ENCODE assay signal across 10 mouse cellular contexts in genomic region chr6:39870271-39871135, GRCm38 (mm10). TPM values are rescaled to one million over a fixed set of nuclear protein-coding genes. Genes with fewer than 3 reads are reported as not detected.
DNase-seq lines count a peak whose midpoint lies in the region; ATAC-seq lines count a peak whose summit lies in the region.
"Had no signal": no experiment of that assay in that cellular context is flagged by ENCODE, and none has a peak within 500 bp of the region (broad histone marks: within the 10 kb centered on the region; RNA-seq: fewer than 3 reads in every experiment).

No protein-coding gene starts in this region.

- peaks cover 24% of the 10 kb centered on the region for H3K4me1 ChIP-seq in heart, embryonic 10.5 days
- peaks cover 19% of the 10 kb centered on the region for H3K4me1 ChIP-seq in forebrain, embryonic 14.5 days (ENCODE audit: control insufficient read depth, insufficient read depth, low read length)
- peaks cover 29% of the 10 kb centered on the region for H3K4me1 ChIP-seq in intestine, embryonic 15.5 days (replicated peaks)
- H3K4me1 ChIP-seq in limb, embryonic 11.5 days (ENCODE audit: control insufficient read depth, insufficient read depth, low read length), result peaks cover 17% of the 10 kb centered on the region
- H3K4me1 ChIP-seq in neural tube, embryonic 14.5 days (ENCODE audit: control insufficient read depth, insufficient read depth, low read length), result peaks cover 7% of the 10 kb centered on the region

- H3K9ac ChIP-seq in forebrain, embryonic 14.5 days (ENCODE audit: low read length), result peak overlapping the region; percentile 85
- H3K9ac ChIP-seq in intestine, embryonic 15.5 days, result no peak overlapping the region
- no peak overlapping the region for H3K9ac ChIP-seq in limb, embryonic 11.5 days (ENCODE audit: low read length)
- H3K9ac ChIP-seq in neural tube, embryonic 14.5 days (replicated peaks; ENCODE audit: low read depth, low read length), result peak overlapping the region; percentile 93

- no peak overlapping the region for H3K27ac ChIP-seq in heart, embryonic 10.5 days
- peak overlapping the region; percentile 94 for H3K27ac ChIP-seq in forebrain, embryonic 14.5 days (ENCODE audit: low read depth, low read length)
- no peak overlapping the region for H3K27ac ChIP-seq in intestine, embryonic 15.5 days
- H3K27ac ChIP-seq in limb, embryonic 11.5 days (replicated peaks; ENCODE audit: low read depth, low read length), result no peak overlapping the region
- peak overlapping the region; percentile 98 for H3K27ac ChIP-seq in neural tube, embryonic 14.5 days (ENCODE audit: low read depth, low read length)
- H3K27ac ChIP-seq: macrophage had no signal

- H3K36me3 ChIP-seq in heart, embryonic 10.5 days, result no peaks in the 10 kb centered on the region
- H3K36me3 ChIP-seq in forebrain, embryonic 14.5 days (ENCODE audit: control insufficient read depth, insufficient read depth, low read length), result no peaks in the 10 kb centered on the region
- H3K36me3 ChIP-seq in intestine, embryonic 15.5 days, result no peaks in the 10 kb centered on the region
- no peaks in the 10 kb centered on the region for H3K36me3 ChIP-seq in limb, embryonic 11.5 days (ENCODE audit: control insufficient read depth, insufficient read depth, low read length)
- H3K36me3 ChIP-seq in neural tube, embryonic 14.5 days (ENCODE audit: control insufficient read depth, insufficient read depth, low read length), result no peaks in the 10 kb centered on the region

- H3K4me2 ChIP-seq in forebrain, embryonic 14.5 days (ENCODE audit: low read length), result peak overlapping the region; percentile 92
- peak overlapping the region; percentile 95 for H3K4me2 ChIP-seq in intestine, embryonic 15.5 days (replicated peaks)
- peak overlapping the region; percentile 92 for H3K4me2 ChIP-seq in limb, embryonic 11.5 days (ENCODE audit: low read depth, severe bottlenecking)
- peak overlapping the region; percentile 84 for H3K4me2 ChIP-seq in neural tube, embryonic 14.5 days (ENCODE audit: low read depth, low read length)

- no peak for DNase-seq in heart, embryonic 10.5 days (ENCODE audit: low spot score)
- no peak for DNase-seq in heart, adult 8-10 months (ENCODE audit: low spot score)
- peak; percentile 95 for DNase-seq in forebrain, embryonic 14.5 days (ENCODE audit: low spot score)
- peak; percentile 72 for DNase-seq in limb, embryonic 11.5 days (ENCODE audit: low spot score)
- DNase-seq in natural killer cell, adult 2 months (ENCODE audit: low spot score in 2 of 2), result no peak

- no peaks in the 10 kb centered on the region for H3K9me3 ChIP-seq in heart, embryonic 10.5 days
- H3K9me3 ChIP-seq in forebrain, embryonic 14.5 days (replicated peaks; ENCODE audit: control insufficient read depth, low read length), result no peaks in the 10 kb centered on the region
- H3K9me3 ChIP-seq in intestine, embryonic 15.5 days, result no peaks in the 10 kb centered on the region
- no peaks in the 10 kb centered on the region for H3K9me3 ChIP-seq in limb, embryonic 11.5 days (ENCODE audit: control insufficient read depth, low read length)
- H3K9me3 ChIP-seq in neural tube, embryonic 14.5 days (ENCODE audit: control insufficient read depth, low read length), result no peaks in the 10 kb centered on the region

- ATAC-seq in cerebellum, adult (ENCODE audit: insufficient number of reproducible peaks, low FRiP score, low TSS enrichment), result peak; percentile 10; the same call in 1 of the 2 replicates
- peak; percentile 33 for ATAC-seq in forebrain, embryonic 14.5 days
- peak; percentile 7; the same call in 1 of the 2 replicates for ATAC-seq in intestine, embryonic 15.5 days
- ATAC-seq in limb, embryonic 11.5 days (ENCODE audit: insufficient number of reproducible peaks, low FRiP score, low TSS enrichment, low read depth), result no peak
- ATAC-seq in neural tube, embryonic 14.5 days (ENCODE audit: low read depth), result peak; percentile 36

- peak overlapping the region; percentile 65 for H3K4me3 ChIP-seq in heart, embryonic 10.5 days
- H3K4me3 ChIP-seq in forebrain, embryonic 14.5 days (ENCODE audit: low read depth, low read length), result peak overlapping the region; percentile 72
- H3K4me3 ChIP-seq in intestine, embryonic 15.5 days (replicated peaks), result peak overlapping the region; percentile 53
- peak overlapping the region; percentile 37 for H3K4me3 ChIP-seq in limb, embryonic 11.5 days (ENCODE audit: low read depth, low read length)
- peak overlapping the region; percentile 86 for H3K4me3 ChIP-seq in neural tube, embryonic 14.5 days (ENCODE audit: low read depth, low read length)

- H3K27me3 ChIP-seq in heart, embryonic 10.5 days (ENCODE audit: insufficient read depth, poor library complexity, severe bottlenecking), result peaks cover 72% of the 10 kb centered on the region
- H3K27me3 ChIP-seq in forebrain, embryonic 14.5 days (replicated peaks; ENCODE audit: control insufficient read depth, insufficient read depth, low read length), result no peaks in the 10 kb centered on the region
- peaks cover 53% of the 10 kb centered on the region for H3K27me3 ChIP-seq in intestine, embryonic 15.5 days (replicated peaks)
- H3K27me3 ChIP-seq in limb, embryonic 11.5 days (ENCODE audit: control insufficient read depth, insufficient read depth, low read length), result peaks cover 55% of the 10 kb centered on the region
- H3K27me3 ChIP-seq in neural tube, embryonic 14.5 days (ENCODE audit: control insufficient read depth, insufficient read depth, low read length), result 0 out of 2 replicates have a peak, but pooled peaks cover 3% of the 10 kb centered on the region

- 2% methylated on average over 28 of the region's 28 CpGs for WGBS in heart, embryonic 10.5 days
- under 1% methylated on average over 28 of the region's 28 CpGs for WGBS in forebrain, embryonic 14.5 days
- WGBS in intestine, embryonic 15.5 days, result under 1% methylated on average over 28 of the region's 28 CpGs
- WGBS in limb, embryonic 11.5 days, result under 1% methylated on average over 28 of the region's 28 CpGs
- WGBS in neural tube, embryonic 14.5 days, result under 1% methylated on average over 26 of the region's 28 CpGs

RNA-seq across cellular contexts. Expression of gene Tmem178b, which starts 2.6 kb away (rescaled TPM):
- polyA plus RNA-seq in heart, embryonic 10.5 days (2016; fragmentation: Nextera tagmentation; extraction: Ambion mirVana), result 0.06 and 0.18 TPM in 2 replicates
- total RNA-seq in heart, adult 8-10 months (2022), result 1 to 10 TPM in 3 of 4 experiments, under 1 TPM in 1; 0.69 to 1.6 (median 1.1) TPM
- 18.5 and 25.6 TPM in 2 replicates for polyA plus RNA-seq in forebrain, embryonic 14.5 days (2014; fragmentation: Nextera tagmentation; extraction: Ambion mirVana)
- polyA plus RNA-seq in intestine, embryonic 15.5 days (2015; fragmentation: Nextera tagmentation; extraction: Ambion mirVana), result 0.68 and 1.4 TPM in 2 replicates
- 0.13 and 0.27 TPM in 2 replicates for polyA plus RNA-seq in limb, embryonic 11.5 days (2014; fragmentation: Nextera tagmentation; extraction: Ambion mirVana)
- 47.8 and 48.9 TPM in 2 replicates for polyA plus RNA-seq in neural tube, embryonic 14.5 days (2014; fragmentation: Nextera tagmentation; extraction: Ambion mirVana)
- total RNA-seq: MEL had no signal
- polyA plus RNA-seq: macrophage had no signal

RNA-seq across cellular contexts. Expression of gene Mrps33, which starts 59.7 kb away (rescaled TPM):
- 184 and 206 TPM in 2 replicates for polyA plus RNA-seq in heart, embryonic 10.5 days (2016; fragmentation: Nextera tagmentation; extraction: Ambion mirVana)
- 100 to 1,000 TPM in 3 of 4 experiments, 10 to 100 TPM in 1; 91.8 to 121 (median 111) TPM for total RNA-seq in heart, adult 8-10 months (2022)
- 245 and 262 TPM in 2 replicates for polyA plus RNA-seq in forebrain, embryonic 14.5 days (2014; fragmentation: Nextera tagmentation; extraction: Ambion mirVana)
- 175 and 192 TPM in 2 replicates for polyA plus RNA-seq in intestine, embryonic 15.5 days (2015; fragmentation: Nextera tagmentation; extraction: Ambion mirVana)
- 202 and 208 TPM in 2 replicates for polyA plus RNA-seq in limb, embryonic 11.5 days (2014; fragmentation: Nextera tagmentation; extraction: Ambion mirVana)
- polyA plus RNA-seq in neural tube, embryonic 14.5 days (2014; fragmentation: Nextera tagmentation; extraction: Ambion mirVana), result 182 and 206 TPM in 2 replicates

Comparison
In these comparisons a context has a peak if more than half of its experiments do, and no peak if none do; other contexts are left out.
1. DNase-seq: peak in forebrain, embryonic 14.5 days (single experiment) and limb, embryonic 11.5 days (single experiment); none in heart, embryonic 10.5 days (single experiment), heart, adult 8-10 months (single experiment) and natural killer cell, adult 2 months (0 of 2).
2. H3K27ac ChIP-seq: peak in forebrain, embryonic 14.5 days (single experiment) and neural tube, embryonic 14.5 days (single experiment); none in heart, embryonic 10.5 days (single experiment), intestine, embryonic 15.5 days (single experiment) and limb, embryonic 11.5 days (single experiment).
3. H3K9ac ChIP-seq: peak in forebrain, embryonic 14.5 days (single experiment) and neural tube, embryonic 14.5 days (single experiment); none in intestine, embryonic 15.5 days (single experiment) and limb, embryonic 11.5 days (single experiment).
4. Peak in every context shown above with its lines, with median percentiles within 50 percentile points of each other: H3K4me3 ChIP-seq and H3K4me2 ChIP-seq.